Mouse (Mus musculus) G1E (cell line): ENCODE data around the gene Fbxl18. TPM values are rescaled to one million over a fixed set of nuclear protein-coding genes. Genes with fewer than 3 reads are reported as not detected.
"Not testable (repeated sequence)": the region's sequence is repeated elsewhere in the genome, so short reads cannot be mapped to it uniquely, and the experiment has no call there.

Experiments used
- ATAC-seq: 2 replicates; pipeline ENCODE4 v1.8.0; 2016; ENCODE audit warnings: mild to moderate bottlenecking; ENCODE audit not compliant: insufficient number of reproducible peaks, poor library complexity, low FRiP score, severe bottlenecking; ENCODE audit errors: extremely low read depth
- DNase-seq: peaks from one replicate; pipeline ENCODE4 v3.0.0; 2012; ENCODE audit warnings: low spot score
- H3K27me3 ChIP-seq: 2 replicates; pipeline ENCODE4 v1.6.1; 2012; ENCODE audit warnings: mild to moderate bottlenecking, low read length, inconsistent platforms; ENCODE audit not compliant: insufficient read depth
- H3K36me3 ChIP-seq: replicated peaks from 2 replicates; pipeline ENCODE3; 2012; ENCODE audit warnings: mild to moderate bottlenecking, inconsistent platforms
- H3K4me1 ChIP-seq: 2 replicates; pipeline ENCODE4 v1.6.1; 2012; ENCODE audit warnings: low read depth, low read length, inconsistent platforms, mixed read lengths; ENCODE audit not compliant: insufficient read depth
- H3K4me3 ChIP-seq: 2 replicates; pipeline ENCODE4 v1.5.1; 2012; ENCODE audit warnings: low read depth, mild to moderate bottlenecking, inconsistent platforms, low read length, moderate library complexity, mixed read lengths
- H3K9me3 ChIP-seq: replicated peaks from 2 replicates; pipeline ENCODE4 v1.6.1; 2012; ENCODE audit warnings: inconsistent platforms
- CTCF ChIP-seq: IDR thresholded peaks from 2 replicates; pipeline ENCODE4 v1.5.1; 2012; ENCODE audit warnings: low read depth, low read length, inconsistent platforms, mixed read lengths
- GATA1 ChIP-seq: IDR thresholded peaks from 2 replicates; pipeline ENCODE4 v1.6.1; 2012; ENCODE audit warnings: borderline replicate concordance, low read length, inconsistent platforms, mixed read lengths
- GATA2 ChIP-seq: IDR thresholded peaks from 2 replicates; pipeline ENCODE4 v1.6.1; 2012; ENCODE audit warnings: low read depth, low read length, inconsistent platforms, borderline replicate concordance
- POLR2AphosphoS5 ChIP-seq: IDR thresholded peaks from 2 replicates; pipeline ENCODE4 v1.6.1; 2012; ENCODE audit warnings: low read depth, low read length, inconsistent platforms; ENCODE audit not compliant: insufficient replicate concordance
- TAL1 ChIP-seq: conservative IDR thresholded peaks from 2 replicates; pipeline ENCODE4 v1.6.1; 2012; ENCODE audit warnings: low read depth, low read length, inconsistent platforms, mixed read lengths
- polyA plus RNA-seq: library from polyadenylated mRNA; stranded (reverse); fragments of >175 nt; gene quantifications from 2 replicates; pipeline ENCODE4 v1.2.3, GENCODE M21; 2012
- total RNA-seq, 2 experiments: library from RNA; stranded (forward) in 1 of 2; stranded (reverse) in 1 of 2; fragments of 200-1000 nt in 1 of 2; fragments of >200 nt in 1 of 2; fragmentation: Nextera tagmentation in 1 of 2; gene quantifications; 2 replicates each; pipeline ENCODE4 v1.2.3; 2014 to 2017

Gene Fbxl18
- total and polyA plus RNA-seq, 3 experiments = 5.5 to 21.3 (median 10.8) TPM

GRCm38 (mm10) chr5:142841372-142842136, 53.7 kb downstream of the Fbxl18 start:
- DNase-seq (no peak), ATAC-seq (no peak)
- no peak for TF ChIP-seq POLR2AphosphoS5
- no peak for TF ChIP-seq TAL1
- no peak for TF ChIP-seq GATA1
- TF ChIP-seq CTCF = no peak
- TF ChIP-seq GATA2 = no peak
- Histone ChIP-seq H3K27me3 (peaks cover 25% of the 10 kb centered on the region), H3K4me3 (no peak overlapping the region), H3K9me3 (no peaks in the 10 kb centered on the region), H3K4me1 (peaks cover 18% of the 10 kb centered on the region; the same call in 1 of the 2 replicates), H3K36me3 (no peaks in the 10 kb centered on the region)

GRCm38 (mm10) chr5:142837427-142837826, 57.8 kb downstream of the Fbxl18 start:
- Histone ChIP-seq H3K27me3 (peaks cover 28% of the 10 kb centered on the region), H3K4me1 (peaks cover 19% of the 10 kb centered on the region)
- not testable (repeated sequence) for H3K4me3 ChIP-seq, ATAC-seq, DNase-seq, H3K36me3 ChIP-seq, H3K9me3 ChIP-seq

GRCm38 (mm10) chr5:142836891-142837290, 58.3 kb downstream of the Fbxl18 start:
- no peaks in the 10 kb centered on the region for H3K36me3 ChIP-seq
- no peak for ATAC-seq
- no peak overlapping the region for H3K4me3 ChIP-seq
- TF ChIP-seq CTCF = no peak
- no peak for TF ChIP-seq POLR2AphosphoS5
- TF ChIP-seq GATA2 = no peak
- no peak for TF ChIP-seq GATA1
- TF ChIP-seq TAL1 = no peak
- DNase-seq = no peak
- H3K27me3 ChIP-seq = peaks cover 28% of the 10 kb centered on the region
- H3K4me1 ChIP-seq = peaks cover 15% of the 10 kb centered on the region
- H3K9me3 ChIP-seq = peaks cover 13% of the 10 kb centered on the region

- peaks cover 21% of the 10 kb centered on the region for H3K9me3 ChIP-seq
- DNase-seq (no peak), ATAC-seq (no peak)
- peaks cover 11% of the 10 kb centered on the region for H3K4me1 ChIP-seq
- no peaks in the 10 kb centered on the region for H3K36me3 ChIP-seq
- no peak for TF ChIP-seq GATA2
- no peak for TF ChIP-seq TAL1
- TF ChIP-seq CTCF = no peak
- TF ChIP-seq POLR2AphosphoS5 = no peak
- no peak for TF ChIP-seq GATA1
- peaks cover 8% of the 10 kb centered on the region; the same call in 1 of the 2 replicates for H3K27me3 ChIP-seq
- H3K4me3 ChIP-seq = no peak overlapping the region
These were observed 61.4 kb downstream of the Fbxl18 start for GRCm38 (mm10) chr5:142833646-142834438.

GRCm38 (mm10) chr5:142826131-142826530, 69.1 kb downstream of the Fbxl18 start:
- peaks cover 47% of the 10 kb centered on the region for H3K4me1 ChIP-seq
- TF ChIP-seq GATA1 = no peak
- no peak for TF ChIP-seq CTCF
- TF ChIP-seq TAL1 = no peak
- TF ChIP-seq POLR2AphosphoS5 = no peak
- TF ChIP-seq GATA2 = no peak
- no peak for ATAC-seq
- no peaks in the 10 kb centered on the region for H3K36me3 ChIP-seq
- no peak for DNase-seq
- H3K9me3 ChIP-seq = peaks cover under 1% of the 10 kb centered on the region; the same call in 1 of the 2 replicates
- peaks cover 33% of the 10 kb centered on the region for H3K27me3 ChIP-seq
- H3K4me3 ChIP-seq = no peak overlapping the region

- Histone ChIP-seq H3K4me3 (no peak overlapping the region), H3K27me3 (peaks cover 37% of the 10 kb centered on the region), H3K4me1 (peaks cover 49% of the 10 kb centered on the region), H3K9me3 (no peaks in the 10 kb centered on the region), H3K36me3 (no peaks in the 10 kb centered on the region)
- TF ChIP-seq GATA1 (no peak), CTCF (no peak), GATA2 (no peak), TAL1 (no peak), POLR2AphosphoS5 (no peak)
- DNase-seq (no peak), ATAC-seq (no peak)
These were observed 69.6 kb downstream of the Fbxl18 start for GRCm38 (mm10) chr5:142825665-142826064.
